Mouse (Mus musculus) spleen, adult 18-20 months (tissue): ENCODE data around the gene Orc2.

Source experiments
- DNase-seq, 2 experiments: peaks; one replicate each; pipeline ENCODE4 v3.0.0; 2022; ENCODE audit warnings: mixed read lengths in 2 of 2

The Orc2 gene

DNA sequence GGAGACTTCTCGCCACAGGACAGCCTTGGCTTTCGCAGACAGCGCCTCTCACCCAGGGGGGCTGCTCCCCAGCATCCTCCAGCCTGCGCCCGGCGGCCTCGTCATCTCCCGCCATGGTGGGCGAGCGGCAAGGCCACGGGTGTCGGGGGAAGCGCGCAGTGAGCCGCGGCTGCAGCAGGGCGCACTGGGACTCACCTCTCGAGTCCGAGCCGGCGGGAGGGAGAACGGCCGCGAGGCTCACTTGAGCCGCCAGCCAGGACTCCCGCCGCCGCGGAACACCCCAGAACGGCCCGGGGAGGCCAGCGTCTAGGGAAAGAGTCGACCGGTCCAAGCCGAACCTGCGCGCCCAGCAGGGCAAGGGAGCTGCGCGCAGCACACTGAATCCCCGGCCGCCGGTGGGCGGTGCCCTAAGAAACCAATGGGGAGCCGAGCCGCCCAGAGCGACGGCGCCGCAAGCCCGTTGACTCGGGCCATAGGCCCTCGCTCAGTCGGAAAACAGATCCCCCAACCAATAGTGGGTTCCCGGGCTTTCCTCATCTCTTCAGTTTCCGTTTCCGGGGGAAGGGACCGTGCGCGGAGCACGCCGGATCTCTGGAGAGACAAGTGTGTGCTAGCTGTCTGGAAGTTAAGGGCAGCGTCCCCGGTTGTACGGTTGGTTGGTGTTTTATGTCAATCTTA is at the start of gene Orc2:
TSS of gene Orc2 (minus strand) at position 533 of the 678 bp plus-strand sequence.
- DNase-seq = peak; percentile 80 to 85

DNA sequence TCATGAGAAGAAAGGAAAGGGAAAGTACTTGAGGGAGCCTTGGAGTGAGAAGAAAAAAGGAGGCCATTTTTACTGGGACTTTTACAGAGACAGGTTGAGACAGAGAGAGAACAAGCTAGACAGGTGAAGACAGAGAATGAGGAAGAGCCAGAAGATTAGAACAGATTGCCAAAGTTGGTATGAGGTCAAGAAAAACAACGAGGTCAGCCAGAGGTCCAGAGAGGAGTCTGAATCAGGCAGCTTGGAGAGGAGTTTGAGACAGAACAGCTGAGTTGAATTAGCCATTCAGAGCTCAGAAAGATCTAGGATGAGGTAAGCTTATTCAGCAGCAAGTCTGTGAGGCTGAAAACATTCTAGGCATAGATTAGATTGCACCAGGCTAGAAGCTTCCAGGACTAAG is 36.5 kb upstream of the Orc2 start:
- no peak for DNase-seq

DNA sequence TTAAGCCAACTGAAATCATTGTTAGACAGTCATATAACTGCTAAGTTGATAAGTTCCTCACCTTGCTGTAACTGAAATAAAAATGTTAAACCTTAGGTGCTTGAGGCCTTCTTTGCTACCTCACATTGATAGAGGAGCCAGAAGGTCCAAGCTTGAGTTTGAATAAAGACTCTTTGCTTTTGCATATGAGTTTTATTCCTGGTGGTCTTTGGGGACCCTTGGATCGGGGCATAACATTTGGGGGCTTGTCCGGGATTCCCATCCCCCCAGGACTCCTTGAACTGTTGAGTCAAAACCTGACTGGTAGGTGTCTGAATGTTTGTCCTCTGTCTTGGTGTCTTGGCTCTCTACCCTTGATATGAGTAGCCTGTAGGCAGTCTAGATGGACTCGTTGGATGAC is 2.3 kb upstream of the Orc2 start:
- DNase-seq = no peak

DNA sequence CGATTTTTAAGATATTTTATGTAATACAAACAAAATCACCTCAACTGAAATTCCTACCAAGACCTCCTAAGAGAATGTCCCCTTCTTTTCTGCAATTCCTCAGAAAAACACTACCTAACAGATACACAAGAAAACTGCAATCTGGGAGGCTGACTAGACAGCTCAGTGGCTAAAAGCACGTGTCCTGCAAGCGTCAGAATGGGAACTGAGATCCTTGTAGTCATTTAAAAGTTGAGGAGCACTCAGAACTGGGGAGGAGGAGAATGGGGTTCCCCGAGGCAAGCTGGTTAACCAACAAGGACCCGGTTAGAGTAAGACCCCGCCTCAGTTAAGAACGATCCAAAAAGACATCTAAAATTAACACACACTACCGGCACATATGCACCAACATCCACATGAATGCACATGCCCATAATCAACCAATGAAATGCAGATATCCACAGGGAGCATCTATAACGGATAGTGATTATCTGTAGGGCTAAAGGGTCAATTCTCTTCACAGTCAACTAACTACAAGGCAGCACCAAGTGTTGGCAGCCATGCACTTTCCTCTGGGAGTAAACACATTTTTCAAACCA is 1.0 kb downstream of the Orc2 start:
- no peak for DNase-seq

DNA sequence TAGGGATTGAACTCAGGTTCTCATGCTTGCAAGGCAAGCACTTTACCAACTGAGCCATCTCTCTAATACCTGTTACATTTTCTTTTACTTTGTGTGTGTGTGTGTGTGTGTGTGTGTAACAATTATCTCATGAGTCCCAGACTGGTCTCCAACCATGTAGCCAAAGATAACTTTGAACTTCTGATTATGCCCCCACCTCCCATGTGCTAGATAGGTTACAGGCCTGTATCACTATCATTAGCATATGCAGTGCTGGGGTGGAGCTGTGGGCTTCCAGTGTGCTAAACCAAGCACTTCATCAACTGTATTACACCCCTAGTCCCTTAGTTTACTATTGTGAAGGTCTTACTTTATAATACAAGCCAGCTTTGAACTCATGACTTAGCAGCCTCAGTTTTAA is 1.8 kb downstream of the Orc2 start:
- no peak for DNase-seq

DNA sequence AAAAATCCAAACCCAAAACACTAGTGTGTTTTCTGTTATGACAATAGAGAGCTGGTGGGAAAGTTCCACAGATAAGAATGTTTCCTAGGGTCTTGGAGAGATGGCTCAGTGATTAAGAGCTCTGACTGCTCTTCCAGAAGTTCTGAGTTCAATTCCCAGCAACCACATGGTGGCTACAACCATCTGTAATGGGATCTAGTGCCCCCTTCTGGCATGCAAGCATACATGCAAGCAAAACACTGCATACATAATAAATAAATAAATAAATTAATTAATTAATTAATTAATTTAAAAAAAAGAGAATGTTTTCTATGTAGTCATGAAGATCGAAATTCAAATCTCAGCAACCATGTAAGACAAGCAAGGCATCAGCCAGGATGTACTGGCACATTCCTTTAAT is 6.2 kb downstream of the Orc2 start:
- DNase-seq = no peak

DNA sequence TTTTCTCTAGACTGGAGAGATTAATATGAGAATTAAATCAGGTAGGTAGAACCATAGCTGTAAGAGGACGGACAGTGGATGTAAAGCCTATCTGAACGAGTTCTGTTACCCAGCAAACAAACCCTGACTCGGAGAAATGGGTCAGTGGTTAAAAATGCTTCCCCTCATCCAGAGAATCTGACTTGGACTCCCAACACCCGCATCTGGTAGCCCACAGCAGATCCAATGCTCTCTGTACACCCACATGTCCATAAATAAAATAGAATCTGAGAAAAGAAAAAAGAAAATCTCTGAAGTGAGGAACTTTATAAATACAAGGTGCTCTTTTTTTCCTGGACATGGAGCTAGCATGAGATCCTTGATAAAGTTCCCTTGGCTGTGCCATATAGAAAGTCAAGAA is 7.2 kb downstream of the Orc2 start:
- no peak for DNase-seq

DNA sequence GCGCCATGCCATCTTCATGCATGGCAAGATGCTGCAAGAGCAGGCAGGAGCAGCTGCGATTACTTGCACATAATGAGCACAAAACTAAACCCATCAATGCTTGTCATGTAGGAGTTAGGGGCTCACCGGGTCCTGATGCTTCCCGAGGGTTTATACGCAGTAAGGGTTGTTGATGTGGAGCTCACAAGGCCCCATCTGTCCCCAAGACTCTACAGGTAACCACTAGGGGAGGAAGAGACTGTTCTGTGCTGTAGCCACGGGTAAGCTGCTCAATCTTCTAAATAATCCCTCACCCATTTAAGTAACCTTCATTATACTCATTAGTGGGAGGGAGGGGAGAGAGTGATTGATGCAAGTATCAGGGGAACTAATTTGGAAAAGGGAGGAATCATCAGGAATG is 9.3 kb downstream of the Orc2 start:
- DNase-seq = no peak

DNA sequence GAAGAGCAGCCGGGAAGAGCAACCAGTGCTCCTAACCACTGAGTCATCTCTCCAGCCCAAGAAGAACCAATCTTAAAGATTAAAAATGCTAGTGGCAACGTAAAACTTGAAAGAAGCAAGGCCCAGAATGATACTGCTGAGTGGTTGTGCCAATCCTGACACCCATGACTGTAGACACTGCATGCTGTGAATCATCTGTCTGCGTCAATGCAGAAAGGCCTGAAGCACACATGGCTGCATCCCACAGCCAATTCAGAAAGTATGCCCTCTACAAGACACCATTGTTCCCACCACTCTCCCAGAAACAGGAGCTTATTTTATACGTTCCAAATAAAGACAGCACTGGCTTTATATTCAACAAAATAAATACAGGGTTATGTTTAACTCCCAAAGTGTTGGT is 22.3 kb downstream of the Orc2 start:
- no peak for DNase-seq

DNA sequence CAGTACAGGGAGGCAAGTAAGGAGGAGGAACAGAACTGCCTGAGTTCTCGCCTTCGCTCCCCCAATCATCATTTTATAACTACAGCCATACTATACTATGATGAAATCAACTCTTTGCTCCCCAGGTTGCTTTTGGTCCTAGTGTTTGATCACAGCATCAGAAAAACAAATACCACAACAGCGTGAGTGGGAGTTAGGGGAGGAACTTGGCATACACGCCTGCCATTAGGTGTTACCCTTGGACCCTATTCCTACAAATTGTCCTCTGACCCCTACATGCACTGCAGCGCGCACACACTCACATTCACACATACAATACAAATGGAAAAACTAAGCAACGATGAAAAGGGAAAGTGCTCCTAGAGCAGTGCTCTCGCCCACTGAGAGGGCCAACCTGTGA is 29.2 kb downstream of the Orc2 start:
- DNase-seq = no peak

DNA sequence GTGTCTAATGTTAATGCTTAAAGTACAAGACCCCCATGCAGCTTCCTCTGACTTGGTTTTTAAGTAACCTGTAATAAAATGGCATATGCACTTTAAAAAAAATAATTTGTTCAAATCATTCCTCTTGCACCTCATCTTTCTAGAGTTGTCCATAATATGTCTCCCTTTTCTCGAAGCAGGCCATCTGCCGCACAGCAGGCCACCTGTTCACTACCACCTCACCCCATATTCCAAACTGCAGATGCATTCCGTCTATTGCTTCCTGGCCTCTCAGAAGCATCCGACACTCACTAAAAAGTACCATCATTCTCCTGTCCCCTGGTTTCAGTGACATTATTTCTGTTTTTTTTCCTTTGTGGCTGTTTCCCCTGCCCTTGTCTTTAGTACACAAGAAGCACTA is 39.3 kb downstream of the Orc2 start:
- DNase-seq = no peak

DNA sequence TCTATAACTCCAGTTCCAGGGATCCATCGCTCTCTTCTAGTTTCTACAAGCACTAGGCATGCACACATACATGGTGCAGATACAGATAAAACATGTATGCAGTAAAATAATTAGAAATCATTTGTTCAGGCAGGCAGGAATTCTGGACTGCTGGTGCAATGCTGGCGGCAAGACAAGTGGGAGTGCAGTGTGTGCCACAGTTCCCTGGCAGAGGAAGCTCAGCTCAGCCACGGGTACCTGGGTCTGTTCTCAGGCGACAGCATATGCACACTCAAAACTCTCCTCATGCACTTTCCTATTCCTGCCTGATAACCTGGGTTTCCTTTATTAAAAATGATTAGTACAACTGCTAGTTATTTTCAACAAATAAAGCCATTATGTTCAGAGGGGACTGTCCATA is 39.9 kb downstream of the Orc2 start:
- DNase-seq = no peak

DNA sequence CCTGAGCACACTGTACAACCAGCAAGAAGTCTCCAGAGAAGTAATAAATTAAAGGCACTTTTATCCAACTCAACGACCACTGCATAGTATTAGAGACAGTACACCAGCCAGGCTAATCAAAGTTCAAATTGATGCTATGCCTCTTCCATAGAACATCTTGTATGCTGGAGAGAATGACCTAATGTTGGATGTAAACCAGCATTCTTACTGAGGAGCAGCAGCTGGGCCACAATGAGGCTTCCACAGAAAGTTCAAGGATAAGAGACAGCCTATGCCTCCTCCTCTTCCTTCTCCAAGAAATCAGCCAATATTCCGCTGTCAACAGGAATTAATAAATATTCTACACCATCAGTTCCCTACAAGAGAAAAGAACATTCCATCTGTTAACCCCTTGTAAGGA is 41.0 kb downstream of the Orc2 start:
- no peak for DNase-seq

DNA sequence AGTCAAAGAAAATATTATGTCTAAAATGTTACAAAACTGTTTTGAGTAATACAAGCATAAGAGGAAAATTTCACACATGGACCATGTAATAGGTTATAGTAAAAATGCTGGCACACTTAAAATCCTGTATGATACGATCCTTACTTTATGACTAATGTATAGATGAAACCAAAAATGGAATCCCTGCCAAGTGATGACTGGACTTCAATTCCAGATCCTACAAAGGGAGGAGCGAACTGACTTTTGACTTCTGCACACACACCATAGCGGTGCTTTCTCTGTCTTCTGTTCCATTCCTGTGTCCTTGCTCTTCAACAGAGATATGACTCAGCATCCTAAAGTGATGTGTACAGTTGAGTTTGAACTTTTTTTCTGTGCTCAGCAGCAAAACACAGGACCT is 44.3 kb downstream of the Orc2 start:
- no peak for DNase-seq

DNA sequence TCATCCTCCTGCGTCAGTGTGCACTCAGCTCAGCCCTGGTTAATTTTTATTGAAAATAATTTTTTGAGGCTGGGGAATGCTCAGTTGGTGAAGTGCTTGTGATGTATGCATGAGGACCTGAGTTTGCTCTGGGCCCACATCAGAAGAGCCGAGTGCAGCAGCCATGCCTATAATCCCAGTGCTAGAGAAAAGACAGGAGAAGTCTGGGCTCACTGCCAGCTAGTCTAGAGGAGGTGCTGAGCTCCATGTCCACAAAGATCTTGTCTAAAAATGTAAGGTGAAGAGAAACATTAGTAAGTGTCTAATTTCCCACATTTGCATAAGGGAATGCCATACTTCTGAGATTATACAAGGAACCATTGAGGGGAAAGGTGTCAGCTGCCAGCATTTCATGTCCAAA is 46.0 kb downstream of the Orc2 start:
- DNase-seq = no peak

DNA sequence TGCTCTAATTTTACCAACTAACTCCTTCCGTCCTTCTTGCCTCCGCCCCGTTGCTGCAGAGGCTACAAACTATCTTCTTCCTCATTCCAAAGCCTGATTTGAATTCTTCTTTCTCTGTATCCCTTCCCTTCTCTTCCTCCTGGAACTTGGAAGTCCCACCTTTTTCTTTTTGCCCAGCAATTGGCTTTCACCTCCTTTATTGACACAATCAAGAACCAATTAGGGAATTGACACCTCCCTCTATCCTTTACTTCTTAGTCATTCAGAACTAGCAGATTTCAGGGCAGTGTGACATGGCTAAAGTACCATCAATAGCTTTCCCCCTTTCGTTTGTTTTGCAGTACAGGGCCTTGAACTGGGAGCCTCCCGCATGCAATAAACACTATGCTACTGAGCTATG is 46.7 kb downstream of the Orc2 start:
- DNase-seq = no peak

DNA sequence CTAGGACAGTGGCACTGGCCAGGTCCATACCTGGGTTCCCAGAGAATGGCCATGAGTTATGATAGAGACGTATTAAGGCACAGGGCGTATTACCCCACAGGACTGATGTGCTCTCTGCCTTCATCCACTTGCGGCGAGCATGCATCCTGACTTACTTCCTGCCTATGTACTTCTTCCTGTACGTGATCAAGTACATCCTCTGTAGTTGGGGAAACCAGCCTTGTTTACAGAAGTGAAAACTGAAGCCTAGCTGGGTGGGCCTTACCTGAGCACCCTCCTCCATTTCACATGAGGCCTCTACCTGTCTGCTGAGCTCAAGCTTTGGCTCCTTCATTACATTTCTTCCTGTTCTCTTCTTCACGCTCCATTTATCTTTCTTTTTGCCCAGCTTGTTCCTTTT is 50.6 kb downstream of the Orc2 start:
- DNase-seq = peak in 1 of 2 experiments; percentile 9

DNA sequence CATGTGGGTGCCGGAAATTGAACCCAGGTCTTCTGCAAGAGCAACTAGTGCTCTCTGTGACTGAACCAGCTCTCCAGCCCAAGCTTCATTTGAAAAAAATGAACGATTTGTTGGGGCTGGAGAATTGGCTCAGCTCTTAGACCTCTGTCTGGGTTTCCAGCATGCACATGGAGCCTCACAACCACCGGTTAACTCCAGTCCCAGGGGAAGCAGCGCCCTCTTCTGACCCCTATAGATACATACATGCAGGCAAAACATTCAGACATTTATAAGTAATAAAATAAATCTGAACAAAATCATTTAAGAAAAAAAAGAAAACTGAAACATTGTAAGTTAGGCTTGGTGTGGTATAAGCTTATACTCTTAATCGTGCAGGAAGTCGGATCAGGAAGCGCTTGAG is 56.5 kb downstream of the Orc2 start:
- no peak for DNase-seq

DNA sequence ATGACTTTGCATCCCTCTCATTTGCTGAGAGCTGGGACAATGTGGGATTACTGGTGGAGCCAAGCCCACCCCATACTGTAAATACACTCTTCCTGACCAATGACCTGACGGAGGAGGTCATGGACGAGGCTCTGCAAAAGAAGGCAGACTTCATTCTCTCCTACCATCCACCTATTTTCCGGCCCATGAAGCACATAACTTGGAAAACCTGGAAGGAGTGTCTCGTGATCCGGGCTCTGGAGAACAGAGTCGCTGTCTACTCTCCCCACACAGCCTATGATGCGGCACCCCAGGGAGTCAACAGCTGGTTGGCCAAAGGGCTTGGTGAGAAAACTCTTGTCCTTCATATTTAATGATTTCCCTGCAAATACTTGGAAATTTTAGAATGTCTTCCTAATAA is 57.1 kb downstream of the Orc2 start:
- DNase-seq = no peak

DNA sequence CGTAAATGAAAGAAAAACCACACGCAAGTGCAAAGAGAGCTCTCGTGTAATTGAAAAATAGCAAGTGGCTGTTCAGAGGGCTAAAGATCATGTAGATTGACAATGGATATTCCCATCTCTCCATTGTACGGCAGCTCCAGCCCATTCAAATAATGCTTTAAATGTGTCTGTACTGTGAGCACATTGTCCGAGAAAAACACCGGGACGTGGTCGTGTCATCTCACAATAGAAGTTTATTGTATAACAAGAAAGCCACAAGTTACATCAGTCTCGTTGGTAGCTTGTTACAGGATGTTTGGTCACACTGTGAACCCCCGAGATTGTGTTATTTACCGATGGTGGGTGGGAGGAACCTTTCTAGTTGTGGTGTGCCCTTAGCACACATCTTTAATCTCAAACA is 59.0 kb downstream of the Orc2 start:
- DNase-seq = no peak

DNA sequence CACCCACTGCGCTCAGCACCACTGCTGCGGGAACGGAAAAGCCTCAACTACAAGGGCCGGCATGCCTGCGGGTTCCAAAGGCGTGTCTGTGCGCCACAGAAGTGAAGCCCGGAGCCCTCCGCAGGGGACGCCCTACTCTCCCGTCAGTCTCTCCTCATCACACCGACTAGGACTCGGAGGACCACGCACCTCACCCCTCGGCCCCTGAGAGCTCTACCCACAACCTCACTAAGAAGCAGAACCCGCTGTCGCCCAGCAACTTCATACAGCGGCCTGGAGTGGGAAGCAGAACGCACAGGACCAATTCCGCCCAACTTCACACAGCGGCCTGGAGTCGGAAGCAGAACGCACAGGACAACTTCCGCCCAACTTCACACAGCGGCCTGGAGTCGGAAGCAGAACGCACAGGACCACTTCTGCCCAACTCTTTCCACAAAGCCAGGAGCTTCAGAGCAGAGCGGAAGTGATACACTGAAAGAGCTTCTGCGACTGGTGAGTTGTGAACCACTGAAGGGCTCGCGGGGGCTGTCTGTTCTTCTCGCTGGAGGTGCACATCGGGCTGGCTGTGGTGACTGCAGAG is 59.7 kb downstream of the Orc2 start, which contains the start of the genes Nif3l1 and Ppil3:
TSS of gene Nif3l1 (plus strand) at position 9 of the 580 bp plus-strand sequence.
TSS of gene Ppil3 (minus strand) at position 344 of the 580 bp plus-strand sequence.
- DNase-seq = peak; percentile 59 to 67

DNA sequence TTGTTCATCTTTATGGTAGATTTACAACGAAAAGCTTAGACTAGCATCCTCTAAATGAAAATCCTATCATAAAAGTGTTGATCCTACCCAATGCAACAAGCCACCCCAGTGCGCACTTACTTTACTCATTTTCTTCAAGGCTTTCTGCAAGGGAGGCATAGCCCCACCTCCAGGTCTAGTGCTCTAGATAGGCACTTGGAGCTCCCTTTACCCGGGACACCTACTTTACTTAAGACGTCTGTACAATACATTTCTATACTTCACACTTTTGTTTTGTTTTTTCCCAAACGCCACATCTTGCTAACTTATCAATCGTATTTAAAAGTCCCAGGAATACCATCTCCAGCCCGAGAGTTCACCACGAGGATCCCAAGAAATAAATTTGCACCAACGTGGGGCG is 60.2 kb downstream of the Orc2 start:
- peak in 1 of 2 experiments; percentile 12 for DNase-seq

DNA sequence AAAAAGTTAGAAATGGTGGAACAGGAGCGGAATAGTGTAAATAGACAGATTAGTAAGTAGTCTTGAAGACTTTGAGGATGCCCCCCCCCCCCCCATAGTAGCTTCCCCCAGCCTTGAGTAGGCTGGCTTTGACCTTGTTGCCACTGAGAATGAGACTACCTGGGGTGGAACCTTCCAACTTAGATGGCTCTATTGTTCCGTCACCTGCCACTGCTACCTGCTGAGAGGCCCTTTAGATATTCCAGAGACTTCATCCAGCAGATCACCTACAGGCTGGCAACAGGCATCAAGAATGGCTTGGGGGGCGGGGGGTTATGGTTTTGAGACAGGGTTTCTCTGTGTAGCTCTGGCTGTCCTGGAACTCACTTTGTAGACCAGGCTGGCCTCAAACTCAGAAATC is 80.4 kb downstream of the Orc2 start:
- DNase-seq = no peak
